Mouse (Mus musculus) forebrain, postnatal 0 days (tissue): ENCODE measurements around the gene Vat1l. TPM values are rescaled to one million over a fixed set of nuclear protein-coding genes. Genes with fewer than 3 reads are reported as not detected.

Source experiments
- ATAC-seq: fragments of 200-750 bp; cut with Nextera tagmentation; 2 replicates; pipeline ENCODE4 v1.8.0; 2017; ENCODE audit warnings: mild to moderate bottlenecking, moderate library complexity
- DNase-seq: peaks from one replicate; pipeline ENCODE4 v3.0.0-alpha.2; 2015
- H3K27ac ChIP-seq: fragments of 300-500 bp; sonication (generic); 2 replicates; pipeline ENCODE4 v1.5.1; 2014; ENCODE audit warnings: low read depth, mild to moderate bottlenecking, antibody characterized with exemption, low read length, moderate library complexity, mixed read lengths
- H3K27me3 ChIP-seq: fragments of 300-500 bp; sonication (generic); 2 replicates; pipeline ENCODE4 v1.6.1; 2014; ENCODE audit warnings: mild to moderate bottlenecking, low read length, mixed read lengths; ENCODE audit not compliant: insufficient read depth
- H3K36me3 ChIP-seq: fragments of 300-500 bp; sonication (generic); 2 replicates; pipeline ENCODE4 v1.6.1; 2014; ENCODE audit warnings: mild to moderate bottlenecking, moderate library complexity; ENCODE audit not compliant: insufficient read depth
- H3K4me1 ChIP-seq: fragments of 300-500 bp; sonication (generic); 2 replicates; pipeline ENCODE4 v1.6.1; 2014; ENCODE audit warnings: antibody characterized with exemption; ENCODE audit not compliant: insufficient read depth
- H3K4me2 ChIP-seq: fragments of 300-500 bp; sonication (generic); 2 replicates; pipeline ENCODE4 v1.6.1; 2014; ENCODE audit warnings: low read depth, mild to moderate bottlenecking, moderate library complexity
- H3K4me3 ChIP-seq: fragments of 300-500 bp; sonication (generic); 2 replicates; pipeline ENCODE4 v1.5.1; 2014; ENCODE audit warnings: low read depth, low read length, mixed read lengths
- H3K9ac ChIP-seq: fragments of 300-500 bp; sonication (generic); 2 replicates; pipeline ENCODE4 v1.6.1; 2014; ENCODE audit warnings: mild to moderate bottlenecking
- H3K9me3 ChIP-seq: fragments of 300-500 bp; sonication (generic); 2 replicates; pipeline ENCODE4 v1.6.1; 2016; ENCODE audit warnings: low read length
- CTCF ChIP-seq: sonication (generic); IDR thresholded peaks from 2 replicates; pipeline ENCODE4 v1.5.1; 2016; ENCODE audit warnings: antibody characterized with exemption, control low read depth, low read depth
- WGBS: fragments of 180-500 bp; shearing (Covaris S2); extraction: QIAGEN DNeasy Blood & Tissue Kit; methylation state at CpG from one replicate; pipeline ENCODE4 v1.1.7; 2014; 5-methylcytosine and 5-hydroxymethylcytosine counted together
- polyA plus RNA-seq: library from polyadenylated mRNA; unstranded; fragments of >200 nt; fragmentation: Nextera tagmentation; extraction: Ambion mirVana; gene quantifications from 2 replicates; pipeline ENCODE4 v1.2.1, GENCODE M21; 2015
- total RNA-seq: library from RNA; depleted of rRNA; stranded (reverse); fragments of >200 nt; gene quantifications from 2 replicates; pipeline ENCODE4 v1.2.3, GENCODE M21; 2014

Gene Vat1l
- total and polyA plus RNA-seq, 2 experiments from 2014 or later = 42.1 to 156 TPM

- Histone ChIP-seq H3K4me3 (no peak overlapping the region), H3K9ac (no peak overlapping the region), H3K4me1 (no peaks in the 10 kb centered on the region), H3K27me3 (no peaks in the 10 kb centered on the region), H3K4me2 (no peak overlapping the region), H3K27ac (no peak overlapping the region), H3K9me3 (no peaks in the 10 kb centered on the region), H3K36me3 (no peaks in the 10 kb centered on the region)
- no peak for ATAC-seq
- TF ChIP-seq CTCF = no peak
- 86% methylated on average over 4 of the region's 4 CpGs for WGBS
- DNase-seq = no peak
These were observed 182.1 kb downstream of the Vat1l start for GRCm38 (mm10) chr8:114387494-114387893.

- no peaks in the 10 kb centered on the region for H3K9me3 ChIP-seq
- no peaks in the 10 kb centered on the region for H3K27me3 ChIP-seq
- no peak overlapping the region for H3K4me2 ChIP-seq
- H3K9ac ChIP-seq = no peak overlapping the region
- H3K27ac ChIP-seq = no peak overlapping the region
- WGBS = 92% methylated on average over 11 of the region's 13 CpGs
- DNase-seq (no peak), ATAC-seq (no peak)
- H3K4me3 ChIP-seq = no peak overlapping the region
- no peaks in the 10 kb centered on the region for H3K36me3 ChIP-seq
- H3K4me1 ChIP-seq = no peaks in the 10 kb centered on the region
- peak; percentile 54 for TF ChIP-seq CTCF
These were observed 185.2 kb downstream of the Vat1l start for GRCm38 (mm10) chr8:114390465-114391254.

GRCm38 (mm10) chr8:114398326-114398725, 192.9 kb downstream of the Vat1l start:
- WGBS = 92% methylated on average over 5 of the region's 5 CpGs
- Histone ChIP-seq H3K4me1 (no peaks in the 10 kb centered on the region), H3K36me3 (no peaks in the 10 kb centered on the region), H3K4me3 (no peak overlapping the region), H3K27ac (no peak overlapping the region), H3K27me3 (no peaks in the 10 kb centered on the region), H3K9ac (no peak overlapping the region), H3K4me2 (no peak overlapping the region), H3K9me3 (no peaks in the 10 kb centered on the region)
- DNase-seq (no peak), ATAC-seq (no peak)
- TF ChIP-seq CTCF = no peak

GRCm38 (mm10) chr8:114399273-114399672, 193.9 kb downstream of the Vat1l start:
- 94% methylated on average over 5 of the region's 5 CpGs for WGBS
- DNase-seq = no peak
- H3K9ac ChIP-seq = no peak overlapping the region
- no peaks in the 10 kb centered on the region for H3K27me3 ChIP-seq
- H3K4me3 ChIP-seq = no peak overlapping the region
- ATAC-seq = no peak
- H3K36me3 ChIP-seq = no peaks in the 10 kb centered on the region
- TF ChIP-seq CTCF = no peak
- H3K4me2 ChIP-seq = no peak overlapping the region
- 0 out of 2 replicates have a peak, but pooled peaks cover 4% of the 10 kb centered on the region for H3K4me1 ChIP-seq
- no peak overlapping the region for H3K27ac ChIP-seq
- no peaks in the 10 kb centered on the region for H3K9me3 ChIP-seq

- Histone ChIP-seq H3K27me3 (no peaks in the 10 kb centered on the region), H3K27ac (no peak overlapping the region), H3K4me2 (no peak overlapping the region), H3K4me3 (no peak overlapping the region), H3K9ac (no peak overlapping the region), H3K9me3 (no peaks in the 10 kb centered on the region), H3K4me1 (0 out of 2 replicates have a peak, but pooled peaks cover 4% of the 10 kb centered on the region), H3K36me3 (no peaks in the 10 kb centered on the region)
- no peak for DNase-seq
- no peak for ATAC-seq
- no peak for TF ChIP-seq CTCF
- 57% methylated on average over 7 of the region's 7 CpGs for WGBS
These were observed 196.3 kb downstream of the Vat1l start for GRCm38 (mm10) chr8:114401679-114402078.

- Histone ChIP-seq H3K4me2 (no peak overlapping the region), H3K27ac (no peak overlapping the region), H3K9ac (no peak overlapping the region), H3K9me3 (no peaks in the 10 kb centered on the region), H3K27me3 (no peaks in the 10 kb centered on the region), H3K36me3 (no peaks in the 10 kb centered on the region), H3K4me3 (no peak overlapping the region), H3K4me1 (no peaks in the 10 kb centered on the region)
- no peak for ATAC-seq
- WGBS = 78% methylated on average over 3 of the region's 3 CpGs
- no peak for DNase-seq
- no peak for TF ChIP-seq CTCF
These were observed 206.0 kb downstream of the Vat1l start for GRCm38 (mm10) chr8:114411421-114411820.

- no peaks in the 10 kb centered on the region for H3K27me3 ChIP-seq
- no peak for DNase-seq
- no peak within 1 kb of the TSS for H3K4me3 ChIP-seq
- no peak within 1 kb of the TSS for H3K4me2 ChIP-seq
- no peaks in the 10 kb centered on the region for H3K36me3 ChIP-seq
- H3K9ac ChIP-seq = no peak within 1 kb of the TSS
- H3K4me1 ChIP-seq = no peaks in the 10 kb centered on the region
- ATAC-seq = no peak
- no peak within 1 kb of the TSS for H3K27ac ChIP-seq
- H3K9me3 ChIP-seq = no peaks in the 10 kb centered on the region
- 78% methylated on average over 8 of the region's 8 CpGs for WGBS
- no peak for TF ChIP-seq CTCF
These were observed 212.4 kb downstream of the Vat1l start, which contains the start of gene Clec3a for GRCm38 (mm10) chr8:114417786-114418185. TSS of gene Clec3a (plus strand) at chr8:114418086.
